Mouse (Mus musculus) frontal cortex, postnatal 25 days (tissue): Measurements from ENCODE around the gene Dcbld1.

Experiments
- DNase-seq, 2 experiments: peaks; one replicate each; pipeline ENCODE4 v3.0.0; 2022; ENCODE audit warnings: low spot score in 2 of 2

The Dcbld1 gene

DNA sequence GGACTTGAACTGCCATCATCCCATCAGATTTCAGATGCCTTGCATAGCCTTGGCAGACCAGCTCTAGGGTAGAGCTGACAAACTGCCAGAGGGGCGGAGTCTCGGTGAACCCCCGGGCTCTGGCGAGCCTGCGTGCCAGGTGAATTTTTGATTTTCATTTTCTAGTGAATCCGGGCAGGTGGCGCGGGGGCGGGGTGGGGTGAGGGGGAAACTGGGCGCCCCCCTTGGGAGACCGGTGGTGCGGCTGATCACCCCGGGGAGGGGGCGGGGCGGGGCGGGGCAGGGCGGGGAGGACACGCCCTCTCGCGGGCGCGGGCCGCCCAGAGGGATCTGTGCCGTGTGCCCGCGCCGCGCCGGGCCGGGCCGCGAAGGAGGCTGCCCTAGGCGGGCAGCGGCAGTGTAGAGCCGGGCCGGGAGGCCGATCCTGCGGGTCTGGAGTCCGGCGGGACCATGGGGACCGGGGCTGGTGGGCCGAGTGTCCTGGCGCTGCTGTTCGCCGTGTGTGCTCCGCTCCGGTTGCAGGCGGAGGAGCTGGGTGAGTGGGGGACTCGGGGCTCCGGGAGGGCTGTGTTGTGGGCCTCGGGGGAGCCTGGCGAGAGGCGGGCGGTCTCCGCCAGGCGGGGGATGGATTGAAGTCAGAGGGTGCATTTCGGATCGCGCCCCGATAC, at the start of gene Dcbld1:
Gene Dcbld1, plus strand, starts transcription at position 319 of the 668 bp plus-strand sequence.
- peak; percentile 5 to 38 for DNase-seq

DNA sequence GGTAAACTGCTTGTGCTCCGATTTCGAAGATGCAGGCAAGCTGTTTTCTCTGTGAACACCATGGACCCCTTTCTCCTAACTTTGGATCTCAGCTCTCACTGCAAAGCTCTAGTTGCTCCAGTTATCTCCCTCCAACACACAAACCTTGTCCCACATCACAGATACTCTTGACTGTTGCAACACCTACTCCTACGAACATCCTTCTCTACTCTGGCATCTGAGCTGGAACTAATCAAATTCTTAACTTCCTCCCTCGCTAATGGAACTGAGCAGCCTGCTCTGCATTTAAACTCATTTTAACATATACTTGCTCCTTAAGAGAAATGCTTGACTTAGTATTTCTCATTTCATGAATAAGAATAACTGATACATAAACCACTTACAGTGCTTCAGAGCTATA, 47.5 kb upstream of the Dcbld1 start:
- no peak for DNase-seq

DNA sequence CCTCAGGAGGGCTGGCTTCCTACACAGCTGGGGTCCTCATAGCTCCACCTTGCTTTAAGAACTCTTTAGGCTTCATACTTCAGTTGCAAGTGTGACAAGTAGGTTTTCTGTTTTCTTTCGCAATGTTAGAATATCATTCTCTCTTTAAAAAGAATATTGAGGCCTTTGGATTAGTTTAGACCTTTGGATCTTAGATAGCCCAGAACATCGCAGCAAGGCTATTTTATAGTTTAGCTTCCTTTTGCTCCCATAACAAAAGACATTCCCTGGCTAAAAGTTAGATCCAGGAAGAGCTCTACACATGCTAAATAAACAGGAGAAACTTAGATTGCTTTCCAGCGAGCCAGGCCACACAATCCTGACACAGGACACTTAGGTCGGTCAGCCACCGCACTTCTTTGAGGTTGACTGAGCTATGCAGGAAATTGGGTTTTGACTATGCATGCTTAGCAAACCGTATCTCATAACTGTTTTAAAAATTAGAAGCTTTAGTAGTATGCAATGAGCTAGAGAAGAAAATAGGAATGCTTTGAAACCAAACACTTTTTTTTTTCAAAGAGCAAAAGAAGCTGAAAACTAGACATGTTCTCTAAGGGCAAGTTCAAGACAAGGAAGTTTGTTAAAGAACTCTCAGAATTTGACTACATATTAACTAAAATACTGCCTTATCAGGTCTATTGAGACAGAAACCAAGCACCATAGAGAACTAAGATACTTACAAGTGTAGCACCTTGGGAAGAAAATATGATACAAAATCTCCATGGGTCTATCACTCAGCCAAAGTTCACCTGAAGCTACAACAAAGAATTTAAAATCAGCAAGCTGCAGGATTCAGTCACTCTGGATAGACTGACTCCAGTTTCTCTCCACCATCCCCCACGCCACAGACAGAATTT, 38.2 kb upstream of the Dcbld1 start, which contains the start of gene Ros1:
Gene Ros1, minus strand, starts transcription at position 288 of the 896 bp plus-strand sequence.
- no peak for DNase-seq

DNA sequence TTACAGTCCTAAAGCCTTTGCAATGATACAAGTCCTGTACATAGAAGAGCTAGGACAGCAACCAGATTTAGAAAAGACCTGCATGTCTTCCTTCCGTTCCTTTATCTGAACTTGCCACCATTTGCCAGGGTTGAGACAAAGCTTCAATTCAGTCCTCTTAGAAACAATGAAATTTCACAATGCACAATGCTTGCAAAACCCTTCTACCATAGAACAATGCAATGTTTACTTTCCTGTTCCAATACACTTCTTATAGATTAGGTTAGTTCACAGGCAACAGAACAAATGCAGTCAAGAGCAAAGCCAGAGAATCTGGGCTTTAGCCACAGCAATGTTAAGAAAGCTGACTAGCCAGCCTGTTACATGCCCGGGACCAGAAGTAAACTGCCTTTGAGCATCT, 29.4 kb upstream of the Dcbld1 start:
- no peak for DNase-seq

DNA sequence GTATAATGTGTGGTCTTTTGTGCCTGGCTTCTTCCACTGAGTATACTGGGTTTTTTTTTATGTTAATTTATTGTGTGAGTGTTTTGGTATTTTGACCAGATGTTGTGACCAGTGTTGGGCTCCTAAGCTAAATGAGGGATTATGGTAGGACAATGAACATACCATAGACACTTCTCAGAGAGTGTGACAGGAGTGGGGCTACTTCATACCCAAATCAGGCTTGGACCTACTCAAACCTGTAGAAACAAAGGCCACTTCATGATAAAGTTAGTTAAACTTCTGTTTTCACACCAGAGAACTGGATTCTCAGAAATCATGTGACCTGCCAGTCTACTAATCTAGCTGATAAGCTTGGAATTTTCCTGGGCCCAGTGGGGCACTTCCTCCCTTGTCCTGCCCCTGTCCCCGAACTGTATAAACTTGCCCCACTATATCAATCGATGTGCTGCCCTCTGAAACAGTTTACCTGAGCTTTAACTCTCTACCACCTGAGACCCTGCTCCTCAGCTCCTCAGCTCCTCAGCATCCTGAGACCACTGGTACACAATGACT, 18.1 kb upstream of the Dcbld1 start:
- no peak for DNase-seq

DNA sequence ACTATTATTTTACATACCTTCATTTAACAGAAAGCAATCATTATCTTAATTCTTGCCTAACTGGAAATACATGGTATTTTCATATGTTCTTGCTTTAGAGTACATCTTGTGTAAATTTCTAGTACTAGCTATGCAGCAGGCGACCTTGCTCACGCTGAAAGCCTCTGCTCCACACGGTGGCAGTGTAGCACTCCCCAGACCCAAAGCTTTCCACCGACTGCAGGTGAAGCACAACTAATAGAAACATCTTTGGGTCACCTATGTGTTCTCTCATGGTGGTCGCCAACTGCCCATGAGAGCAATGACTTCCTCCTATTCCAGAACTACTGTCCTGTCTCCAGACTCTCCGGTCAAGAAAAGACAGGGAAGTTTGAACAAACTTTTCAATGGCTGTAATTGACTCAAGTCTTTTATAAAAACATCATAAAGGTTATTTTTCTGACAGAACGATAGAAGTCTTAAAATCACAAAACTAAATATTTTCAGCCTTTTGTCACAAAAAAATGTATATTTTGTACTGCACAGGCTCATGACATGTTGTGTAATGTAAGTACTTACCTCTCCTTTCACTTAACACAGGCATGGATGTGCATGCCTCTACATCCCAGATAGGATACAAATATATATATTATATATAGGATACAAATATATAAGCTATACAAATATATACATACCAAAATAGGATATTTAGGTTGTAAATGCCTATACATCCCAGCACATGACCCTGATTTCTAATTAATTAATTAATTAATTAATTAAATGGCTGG, 16.4 kb upstream of the Dcbld1 start:
- peak; percentile 38 to 54 for DNase-seq

DNA sequence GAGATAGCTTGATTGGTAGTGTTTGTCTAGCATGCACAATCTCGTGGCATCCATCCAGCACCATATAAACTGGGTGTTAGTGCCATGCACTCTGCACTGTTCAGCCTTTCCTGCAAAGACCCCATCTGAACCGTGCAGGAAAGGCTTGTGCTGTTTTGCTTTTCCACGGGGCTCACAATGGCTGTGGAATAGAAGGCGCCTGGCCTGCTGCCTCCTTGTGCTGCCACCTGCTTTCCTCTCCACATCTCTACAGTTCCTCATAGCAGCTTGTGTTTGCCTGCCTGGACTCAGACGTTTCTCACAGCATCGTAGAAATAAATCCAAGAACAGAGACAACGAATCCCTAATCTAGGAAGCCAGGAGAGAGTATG, 15.9 kb upstream of the Dcbld1 start:
- DNase-seq: no peak

DNA sequence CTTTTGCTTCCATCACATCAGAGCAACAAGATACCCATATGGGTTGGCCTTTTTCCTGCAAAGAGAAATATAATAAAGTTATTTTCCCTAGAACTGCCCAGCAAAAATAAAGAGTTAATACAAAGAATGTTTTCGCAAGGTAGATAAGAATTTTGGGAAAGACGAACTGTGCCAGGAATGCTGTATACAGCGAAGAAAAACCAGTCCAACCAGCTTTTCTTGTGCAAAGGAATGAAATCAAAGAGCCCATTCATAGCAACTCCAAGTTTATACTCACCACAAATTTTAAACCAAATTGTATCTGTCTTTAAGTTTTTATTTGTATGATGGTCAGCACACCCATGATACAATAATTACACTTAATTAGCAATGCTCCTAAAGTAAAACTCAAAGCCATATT, 13.8 kb upstream of the Dcbld1 start:
- DNase-seq: no peak

DNA sequence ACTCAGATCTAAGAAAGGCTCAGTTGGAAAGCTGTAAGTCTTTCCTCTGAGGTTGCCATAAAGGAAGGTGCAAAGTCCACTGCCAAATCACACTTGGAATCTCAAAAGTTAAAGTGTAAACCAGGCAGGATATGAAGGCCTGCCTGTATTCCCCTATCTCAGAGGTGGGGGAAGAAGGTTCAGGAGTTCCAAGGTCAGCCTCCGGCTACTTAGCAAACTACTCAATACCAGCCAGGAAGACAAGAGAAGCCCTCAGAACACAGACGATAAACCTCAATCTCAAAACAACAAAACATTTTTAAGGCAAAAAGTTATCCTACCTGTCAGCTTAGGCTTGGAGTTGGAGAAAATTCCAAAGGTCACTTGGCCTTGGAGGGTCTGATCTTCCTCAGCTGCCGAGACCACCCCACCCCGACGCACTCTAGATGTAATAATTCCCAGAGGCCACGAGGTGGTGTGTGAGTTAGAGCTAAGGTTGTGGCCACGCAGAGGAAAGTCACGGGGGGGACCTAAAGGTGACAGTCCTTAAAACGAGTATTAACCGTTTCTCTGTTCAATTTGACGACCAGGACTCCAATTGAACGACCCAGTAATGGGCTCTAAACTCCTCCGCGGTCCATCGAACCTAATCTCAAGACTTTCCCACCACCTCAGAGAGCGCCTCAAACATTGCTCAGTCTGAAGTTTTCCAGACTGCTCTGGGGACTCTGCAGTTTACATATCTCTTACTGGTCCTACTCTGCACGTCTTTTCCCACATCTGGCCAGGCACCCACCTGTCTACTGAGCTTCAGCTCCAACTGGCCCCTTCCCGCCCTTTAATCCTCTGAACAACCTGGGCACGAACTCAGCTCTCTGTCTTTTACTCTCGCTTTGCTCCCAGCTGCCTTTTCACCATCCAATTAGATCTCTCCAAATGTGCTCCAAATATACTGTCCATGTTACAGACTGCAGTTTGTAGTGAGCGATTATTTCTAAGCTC, 933 bp upstream of the Dcbld1 start:
- DNase-seq: peak in 1 of 2 experiments; percentile 9

DNA sequence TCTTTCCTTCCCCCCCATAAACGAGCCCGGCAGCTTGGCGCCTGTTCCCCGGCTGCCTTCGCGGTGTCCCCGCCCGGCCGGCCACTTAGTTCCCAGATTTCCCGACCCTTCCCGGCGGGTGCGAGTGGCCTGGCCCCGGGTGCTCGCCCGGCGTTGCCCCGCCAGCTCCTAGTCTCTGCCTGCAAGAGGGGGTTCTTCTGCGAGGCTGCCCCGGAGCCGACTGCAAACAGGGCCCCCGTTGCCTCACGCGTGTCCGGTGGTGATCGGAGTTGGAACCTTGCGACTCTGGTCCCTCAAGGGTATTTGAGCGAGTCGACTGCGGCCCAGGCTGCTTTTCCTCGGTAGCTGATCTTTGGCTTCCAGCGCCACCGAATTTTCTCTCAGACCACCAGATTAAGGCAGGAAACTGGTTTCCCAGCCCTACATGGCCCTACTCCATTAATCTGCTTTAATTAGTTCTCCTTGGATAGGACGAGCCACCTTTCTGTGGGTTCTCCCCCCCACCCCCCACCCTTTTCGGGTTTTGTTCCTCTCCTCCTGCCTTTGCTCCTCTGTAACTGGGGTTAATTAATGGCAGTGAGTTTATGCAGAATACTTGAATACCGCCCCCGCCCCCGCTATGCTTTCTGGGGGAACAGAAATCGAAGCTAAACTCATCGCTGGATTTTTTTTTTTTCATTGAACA, 692 bp downstream of the Dcbld1 start:
- peak; percentile 7 to 19 for DNase-seq

DNA sequence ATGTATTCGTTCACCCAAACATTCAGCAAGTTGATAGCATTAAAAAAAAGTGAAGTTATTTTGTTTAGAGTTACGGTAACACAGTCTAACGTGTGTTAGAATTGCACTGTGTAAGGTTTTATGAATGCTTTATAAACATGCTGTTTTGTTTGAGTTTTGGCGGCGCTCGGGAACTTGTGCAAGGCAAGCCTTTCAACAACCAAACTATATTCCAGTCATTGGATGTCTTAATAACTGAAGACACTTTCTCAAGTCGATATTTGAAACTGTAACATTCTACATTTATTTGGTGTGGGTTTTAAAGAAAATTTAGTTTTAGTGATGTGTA, 1.2 kb downstream of the Dcbld1 start:
- no peak for DNase-seq

DNA sequence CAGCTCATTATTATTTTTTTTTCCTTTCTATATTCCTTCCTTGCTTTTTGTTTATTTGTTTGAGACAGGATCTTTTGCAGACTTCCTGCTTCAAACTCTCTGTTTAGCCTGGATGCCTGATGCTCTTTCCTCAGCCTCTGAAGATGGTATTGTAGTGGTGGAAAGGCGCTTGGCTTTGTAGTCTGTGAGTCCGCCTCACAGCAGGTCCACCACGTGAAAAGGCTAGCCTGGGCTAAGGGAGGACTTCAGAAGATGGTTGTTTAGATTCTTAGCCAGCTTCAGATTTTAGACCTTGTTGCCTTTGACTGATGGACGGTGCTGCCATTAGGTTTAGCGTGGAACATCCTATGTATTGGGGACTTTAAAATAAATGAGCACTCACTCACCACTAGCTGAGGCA, 2.0 kb downstream of the Dcbld1 start:
- no peak for DNase-seq

DNA sequence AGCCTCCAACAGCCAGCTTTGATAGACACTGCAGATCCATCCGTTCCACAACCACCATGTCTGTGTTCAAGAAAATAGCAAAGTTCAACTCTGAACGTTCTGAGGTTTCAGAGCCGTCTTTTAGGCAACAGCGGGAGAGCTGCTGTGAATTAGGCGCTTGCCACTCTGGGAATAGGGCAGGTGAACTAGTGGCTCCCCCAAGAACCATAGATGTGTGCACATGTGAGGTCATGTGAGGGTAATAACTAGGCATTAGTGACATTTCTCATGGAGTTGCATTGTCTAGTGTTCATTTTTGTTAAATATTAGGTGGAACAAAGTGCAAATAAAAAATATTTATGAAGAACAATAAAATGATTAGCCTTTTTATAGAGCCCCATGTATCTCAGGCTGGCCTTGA, 8.6 kb downstream of the Dcbld1 start:
- no peak for DNase-seq

DNA sequence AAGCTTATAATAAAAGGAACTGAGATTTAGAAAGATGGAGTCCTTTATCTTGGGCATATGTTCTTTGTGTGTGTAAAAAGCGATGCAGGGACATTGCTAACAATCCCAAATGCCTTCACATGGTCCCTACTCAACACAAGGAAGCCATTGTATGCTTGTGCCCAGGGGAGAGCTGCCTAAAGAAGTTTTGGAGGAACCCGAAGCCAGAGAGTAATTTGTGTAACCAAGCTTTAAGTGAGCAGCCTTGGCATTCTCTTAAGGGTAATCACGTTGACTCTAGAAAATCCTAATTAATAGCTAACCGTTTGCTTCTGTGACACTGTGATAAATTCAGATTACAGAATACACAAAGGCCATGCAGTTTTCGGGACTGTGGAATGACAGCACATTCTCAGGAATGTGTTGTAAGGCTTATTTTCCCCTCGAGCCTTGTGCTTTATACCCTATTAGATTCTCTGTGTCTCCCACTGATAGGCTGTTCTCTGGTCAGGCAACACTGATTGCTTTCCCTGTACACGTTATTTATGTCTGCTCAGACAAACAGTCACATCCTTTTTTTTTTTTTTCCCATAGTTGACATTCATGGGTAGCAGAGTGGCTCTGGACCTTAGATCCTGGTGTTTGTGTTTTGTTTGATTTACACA, 9.4 kb downstream of the Dcbld1 start:
- DNase-seq: no peak

DNA sequence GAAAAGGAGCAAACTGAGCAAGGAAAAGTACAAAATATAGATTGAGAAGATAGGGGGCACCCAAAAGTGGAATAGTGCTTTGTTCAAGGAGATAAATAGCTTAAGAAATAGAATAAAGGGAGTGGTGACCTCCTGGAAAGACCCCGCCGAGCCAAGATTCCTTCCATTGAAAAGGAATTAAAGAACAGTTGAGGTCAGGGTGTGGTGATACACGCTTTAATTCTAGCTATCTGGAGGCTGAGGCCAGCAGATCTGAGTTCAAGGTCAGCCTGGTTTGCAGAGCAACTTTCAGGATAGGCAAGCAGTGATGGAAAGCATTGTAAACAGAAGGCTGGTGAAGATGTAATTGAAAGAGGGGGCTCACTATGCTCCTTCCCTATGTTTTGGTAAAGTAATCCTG, 12.8 kb downstream of the Dcbld1 start:
- DNase-seq: no peak

DNA sequence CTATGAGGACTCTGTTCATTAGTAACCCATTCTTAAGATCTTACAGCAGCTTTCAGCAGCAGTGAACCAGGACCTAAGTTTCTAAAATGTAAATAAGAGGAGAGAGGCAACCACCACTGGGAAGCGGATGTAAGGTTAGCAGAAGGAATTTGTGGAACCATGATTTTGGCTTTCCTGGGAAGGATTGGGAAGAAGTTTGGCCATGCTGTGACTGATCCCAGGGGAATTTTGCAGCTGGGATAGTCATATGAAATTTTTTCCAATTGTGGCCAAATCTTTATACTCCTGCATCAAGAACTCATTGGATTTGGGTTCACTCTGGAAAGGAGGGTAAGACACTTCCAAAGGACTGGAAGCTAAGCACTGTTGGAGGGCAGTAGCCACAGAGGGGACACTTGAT, 18.8 kb downstream of the Dcbld1 start:
- DNase-seq: no peak

DNA sequence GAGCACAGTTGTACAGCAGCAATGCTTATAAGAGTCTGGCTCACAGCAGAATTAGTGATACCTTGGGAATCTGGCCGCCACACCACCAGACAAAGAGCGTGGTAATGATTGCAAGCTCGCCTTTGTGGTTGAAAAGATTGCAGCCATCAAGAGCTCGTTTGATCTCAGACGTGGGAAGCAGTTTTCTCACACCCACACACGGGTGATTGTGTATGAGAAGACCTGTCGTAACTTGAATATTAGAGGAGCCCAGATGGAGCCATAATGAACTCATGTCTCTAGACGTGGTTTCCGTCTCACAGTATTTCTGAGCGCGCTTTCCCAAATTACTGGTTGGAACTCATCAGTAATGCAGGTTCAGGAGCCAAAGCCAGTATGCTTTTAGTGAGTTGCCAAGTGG, 20.0 kb downstream of the Dcbld1 start:
- DNase-seq: no peak

DNA sequence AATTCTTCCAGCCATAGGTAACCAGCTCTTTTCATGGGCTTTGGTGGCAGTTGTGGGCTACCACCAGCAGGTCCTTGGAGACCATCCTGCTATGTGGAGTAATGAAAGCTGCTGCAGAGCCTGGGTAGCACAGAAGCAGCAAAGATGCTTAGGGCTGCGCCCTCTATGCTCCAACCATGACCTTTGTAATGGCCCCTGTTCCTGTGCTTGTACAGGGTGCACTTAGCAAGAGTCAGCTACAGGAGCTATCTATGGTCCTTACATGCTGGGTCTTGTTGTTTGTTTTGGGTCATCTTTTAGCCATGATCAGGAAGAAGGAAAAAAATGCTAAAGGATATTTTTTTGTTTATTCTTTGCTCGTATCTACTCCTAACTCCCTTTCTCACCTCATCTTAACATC, 24.3 kb downstream of the Dcbld1 start:
- DNase-seq: no peak

DNA sequence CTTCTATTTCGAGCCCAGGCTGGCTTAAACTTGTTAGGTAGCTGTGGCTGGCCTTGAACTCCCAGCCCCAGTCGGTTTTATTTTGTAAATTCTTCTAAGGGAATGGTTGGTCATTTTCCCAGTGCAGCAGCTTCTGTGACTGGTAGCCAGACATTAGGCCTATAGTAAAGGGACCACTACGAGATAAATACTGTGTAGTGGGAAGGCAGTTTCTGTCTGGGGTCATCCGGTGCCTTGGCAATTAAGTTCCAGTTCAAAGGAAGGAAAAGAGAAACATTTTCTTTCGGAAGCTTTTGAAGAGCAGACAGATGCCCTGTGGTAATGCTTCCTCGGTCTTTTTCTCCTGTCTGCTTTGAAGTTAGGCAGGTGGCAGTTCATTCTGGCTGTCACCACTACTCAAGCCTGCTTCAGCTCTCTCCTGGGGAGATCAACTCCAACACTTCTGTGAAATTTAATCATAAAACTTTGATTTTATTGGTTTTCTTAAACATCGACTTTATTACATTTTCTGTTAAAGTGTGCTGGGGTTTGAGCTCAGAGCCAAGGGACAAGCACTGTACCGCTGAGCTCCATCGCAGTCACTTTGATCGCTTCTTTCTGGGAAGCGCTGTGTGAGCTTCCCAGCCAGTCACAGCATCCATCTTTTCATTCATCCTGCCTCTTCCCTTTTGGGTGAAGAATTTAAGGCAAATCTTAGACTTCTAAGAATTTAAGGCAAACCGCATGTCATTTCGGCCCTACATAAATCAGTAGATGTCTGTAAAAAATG, 24.9 kb downstream of the Dcbld1 start:
- no peak for DNase-seq
